Mouse (Mus musculus) intestine, embryonic 14.5 days (tissue): ENCODE measurements around the gene Clcn2. TPM values are rescaled to one million over a fixed set of nuclear protein-coding genes. Genes with fewer than 3 reads are reported as not detected.
A peak's percentile ranks its signal among the peaks of the same experiment; 100 is the strongest.

Experiments used
- ATAC-seq: fragments of 200-750 bp; cut with Nextera tagmentation; replicated peaks from 2 replicates; pipeline ENCODE4 v1.8.0; 2017; ENCODE audit warnings: low read depth, moderate number of reproducible peaks, moderate TSS enrichment, moderate library complexity; ENCODE audit not compliant: low FRiP score, low TSS enrichment
- DNase-seq: peaks from one replicate; pipeline ENCODE4 v3.0.0-alpha.2; 2018; ENCODE audit warnings: low spot score
- H3K27ac ChIP-seq: fragments of 300-500 bp; sonication (generic); 2 replicates; pipeline ENCODE4 v1.5.1; 2014; ENCODE audit warnings: low read depth, mild to moderate bottlenecking, control low read depth
- H3K27me3 ChIP-seq: fragments of 300-500 bp; sonication (generic); replicated peaks from 2 replicates; pipeline ENCODE4 v1.6.1; 2014; ENCODE audit warnings: low read length, control low read depth; ENCODE audit not compliant: control insufficient read depth, insufficient read depth
- H3K36me3 ChIP-seq: fragments of 300-500 bp; sonication (generic); 2 replicates; pipeline ENCODE4 v1.6.1; 2014; ENCODE audit warnings: low read length, control low read depth; ENCODE audit not compliant: control insufficient read depth, insufficient read depth
- H3K4me1 ChIP-seq: fragments of 300-500 bp; sonication (generic); replicated peaks from 2 replicates; pipeline ENCODE4 v1.6.1; 2014; ENCODE audit warnings: low read length, control low read depth, mixed read lengths; ENCODE audit not compliant: control insufficient read depth, insufficient read depth
- H3K4me2 ChIP-seq: fragments of 300-500 bp; sonication (generic); 2 replicates; pipeline ENCODE4 v1.6.1; 2014; ENCODE audit warnings: low read length
- H3K4me3 ChIP-seq: fragments of 300-500 bp; sonication (generic); 2 replicates; pipeline ENCODE4 v1.5.1; 2014; ENCODE audit warnings: low read depth, low read length, control low read depth, mixed read lengths
- H3K9ac ChIP-seq: fragments of 300-500 bp; sonication (generic); 2 replicates; pipeline ENCODE4 v1.6.1; 2014; ENCODE audit warnings: mild to moderate bottlenecking, low read length
- H3K9me3 ChIP-seq: fragments of 300-500 bp; sonication (generic); 2 replicates; pipeline ENCODE4 v1.6.1; 2016; ENCODE audit warnings: low read length, control low read depth; ENCODE audit not compliant: control insufficient read depth
- WGBS: fragments of 180-500 bp; shearing (Covaris S2); extraction: QIAGEN DNeasy Blood & Tissue Kit; methylation state at CpG from one replicate; pipeline ENCODE4 v1.1.7; 2014; 5-methylcytosine and 5-hydroxymethylcytosine counted together
- polyA plus RNA-seq: library from polyadenylated mRNA; unstranded; fragments of >200 nt; fragmentation: Nextera tagmentation; extraction: Ambion mirVana; gene quantifications from 2 replicates; pipeline ENCODE4 v1.2.1, GENCODE M21; 2014

The Clcn2 gene
- polyA plus RNA-seq, 1 experiment from 2014 or later = 15.9 TPM

- peaks cover 54% of the 10 kb centered on the region for H3K36me3 ChIP-seq
- 59% methylated on average over 1 of the region's 1 CpGs for WGBS
- ATAC-seq = no peak
Measured at GRCm38 (mm10) chr16:20691617-20692016, 25.9 kb downstream of the Clcn2 start.

GRCm38 (mm10) chr16:20690774-20691173 lies 26.8 kb downstream of the Clcn2 start:
- H3K27me3 ChIP-seq = no peaks in the 10 kb centered on the region
- H3K9ac ChIP-seq = no peak overlapping the region
- H3K4me3 ChIP-seq = no peak overlapping the region
- H3K27ac ChIP-seq = no peak overlapping the region
- H3K36me3 ChIP-seq = peaks cover 62% of the 10 kb centered on the region
- DNase-seq = no peak
- 87% methylated on average over 3 of the region's 3 CpGs for WGBS
- ATAC-seq = no peak
- no peaks in the 10 kb centered on the region for H3K9me3 ChIP-seq
- H3K4me2 ChIP-seq = no peak overlapping the region
- peaks cover 14% of the 10 kb centered on the region for H3K4me1 ChIP-seq

More at GRCm38 (mm10) chr16:20691617-20692016, 25.9 kb downstream of the Clcn2 start:
- no peaks in the 10 kb centered on the region for H3K9me3 ChIP-seq
- no peak overlapping the region for H3K4me2 ChIP-seq
- H3K27me3 ChIP-seq = no peaks in the 10 kb centered on the region
- H3K4me1 ChIP-seq = peaks cover 15% of the 10 kb centered on the region
- no peak for DNase-seq
- no peak overlapping the region for H3K9ac ChIP-seq
- no peak overlapping the region for H3K4me3 ChIP-seq
- H3K27ac ChIP-seq = no peak overlapping the region

DNA sequence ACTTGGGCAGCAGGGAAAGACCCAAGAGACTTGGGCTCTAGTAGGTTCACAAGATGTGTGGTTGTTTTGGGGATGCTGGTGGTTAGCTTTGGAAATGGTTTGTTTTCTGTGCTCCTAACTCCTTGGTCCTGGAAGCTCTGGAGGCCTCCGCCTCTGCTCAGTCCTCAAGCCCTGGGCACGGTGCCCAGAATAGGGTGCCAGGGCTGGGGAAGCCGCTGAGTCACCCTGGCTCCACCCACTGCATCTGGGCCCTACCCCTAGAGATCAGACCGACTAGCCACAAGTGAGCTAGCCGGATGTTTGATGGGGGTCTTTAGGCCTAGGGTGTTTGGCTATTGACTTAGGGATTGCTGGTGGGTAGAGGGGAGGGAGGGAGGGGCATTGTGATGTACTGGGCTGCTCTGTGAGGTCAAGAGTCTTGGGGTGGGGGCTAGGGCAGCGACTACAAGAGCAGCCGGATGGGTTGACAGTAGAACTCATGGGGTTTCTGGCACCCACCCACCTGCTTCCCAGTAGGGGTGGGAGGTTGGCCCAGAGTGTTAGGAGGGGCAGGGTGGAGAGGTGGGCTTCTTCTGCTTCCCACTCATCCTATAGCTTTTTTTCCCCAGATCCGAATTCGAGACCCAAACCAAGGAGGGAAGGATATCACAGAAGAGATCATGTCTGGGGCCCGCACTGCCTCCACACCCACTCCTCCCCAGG lies 39.4 kb downstream of the Clcn2 start:
- Histone ChIP-seq H3K4me2 (no peak overlapping the region), H3K9me3 (no peaks in the 10 kb centered on the region), H3K4me1 (peaks cover 9% of the 10 kb centered on the region), H3K36me3 (peaks cover 84% of the 10 kb centered on the region), H3K27me3 (no peaks in the 10 kb centered on the region), H3K4me3 (no peak overlapping the region), H3K27ac (no peak overlapping the region), H3K9ac (no peak overlapping the region)
- ATAC-seq = no peak
- no peak for DNase-seq
- 83% methylated on average over 10 of the region's 10 CpGs for WGBS

DNA sequence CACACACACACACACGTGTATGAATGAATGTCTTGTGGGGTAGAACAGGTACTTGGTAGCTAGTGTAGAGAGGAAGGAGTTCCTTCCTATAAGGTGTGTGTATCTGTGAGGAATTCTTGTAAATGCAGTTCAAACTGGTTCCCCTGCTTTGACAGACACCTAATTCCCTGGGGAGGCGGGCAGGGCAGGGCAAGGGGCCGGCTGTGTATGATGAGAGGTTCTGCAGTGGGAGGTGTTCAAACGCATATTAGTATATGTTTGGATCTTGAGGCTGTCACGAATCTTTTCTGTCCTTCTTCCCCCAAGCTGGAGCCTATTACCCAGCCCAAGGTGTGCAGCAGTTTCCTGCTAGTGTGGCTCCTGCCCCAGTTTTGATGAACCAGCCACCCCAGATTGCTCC lies 40.2 kb downstream of the Clcn2 start:
- H3K27ac ChIP-seq = no peak overlapping the region
- H3K4me3 ChIP-seq = no peak overlapping the region
- ATAC-seq (no peak), DNase-seq (no peak)
- H3K9ac ChIP-seq = no peak overlapping the region
- H3K4me2 ChIP-seq = no peak overlapping the region
- H3K36me3 ChIP-seq = peaks cover 76% of the 10 kb centered on the region
- 84% methylated on average over 5 of the region's 5 CpGs for WGBS
- no peaks in the 10 kb centered on the region for H3K9me3 ChIP-seq
- H3K27me3 ChIP-seq = no peaks in the 10 kb centered on the region
- H3K4me1 ChIP-seq = peaks cover 9% of the 10 kb centered on the region

DNA sequence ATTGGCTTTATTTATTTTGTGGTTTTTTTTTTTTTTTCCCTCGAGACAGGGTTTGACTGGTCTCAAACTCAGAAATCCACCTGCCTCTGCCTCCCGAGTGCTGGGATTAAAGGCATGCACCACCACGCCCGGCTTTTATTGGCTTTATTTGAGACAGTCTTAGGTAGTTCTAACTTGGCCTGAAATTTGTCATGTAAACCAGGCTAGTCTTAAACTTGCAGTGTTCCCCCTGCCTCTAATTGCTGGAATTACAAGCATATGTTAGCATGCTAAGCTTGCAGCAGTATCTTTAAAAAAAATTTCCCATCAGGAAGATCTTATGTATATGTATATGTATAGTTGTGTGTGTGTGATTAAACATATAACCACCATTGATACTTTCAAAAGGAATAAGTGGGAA lies 40.8 kb downstream of the Clcn2 start:
- Histone ChIP-seq H3K27me3 (no peaks in the 10 kb centered on the region), H3K36me3 (peaks cover 70% of the 10 kb centered on the region), H3K9me3 (no peaks in the 10 kb centered on the region), H3K4me3 (no peak overlapping the region), H3K9ac (no peak overlapping the region), H3K4me1 (peaks cover 12% of the 10 kb centered on the region), H3K27ac (no peak overlapping the region), H3K4me2 (no peak overlapping the region)
- DNase-seq (no peak), ATAC-seq (no peak)
- WGBS = 78% methylated on average over 4 of the region's 4 CpGs

DNA sequence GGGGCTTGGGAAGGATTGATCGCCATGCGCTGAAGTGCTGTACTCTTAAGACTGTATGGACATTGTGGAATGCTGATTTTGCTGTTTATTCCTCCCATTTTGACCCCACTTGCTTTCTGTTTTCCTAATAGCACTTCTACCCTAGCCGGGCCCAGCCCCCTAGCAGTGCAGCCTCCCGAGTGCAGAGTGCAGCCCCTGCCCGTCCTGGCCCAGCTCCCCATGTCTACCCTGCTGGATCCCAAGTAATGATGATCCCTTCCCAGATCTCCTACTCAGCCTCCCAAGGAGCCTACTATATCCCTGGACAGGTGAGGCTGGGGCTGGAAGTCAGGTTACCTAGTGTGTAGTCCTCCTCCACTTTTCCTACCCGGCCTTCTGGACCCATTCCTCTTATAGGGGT lies 42.3 kb downstream of the Clcn2 start:
- peaks cover 55% of the 10 kb centered on the region for H3K36me3 ChIP-seq
- H3K4me1 ChIP-seq = peaks cover 12% of the 10 kb centered on the region
- no peaks in the 10 kb centered on the region for H3K27me3 ChIP-seq
- H3K27ac ChIP-seq = no peak overlapping the region
- H3K4me3 ChIP-seq = no peak overlapping the region
- no peaks in the 10 kb centered on the region for H3K9me3 ChIP-seq
- 94% methylated on average over 6 of the region's 6 CpGs for WGBS
- ATAC-seq = no peak
- no peak for DNase-seq
- H3K4me2 ChIP-seq = no peak overlapping the region
- H3K9ac ChIP-seq = no peak overlapping the region

DNA sequence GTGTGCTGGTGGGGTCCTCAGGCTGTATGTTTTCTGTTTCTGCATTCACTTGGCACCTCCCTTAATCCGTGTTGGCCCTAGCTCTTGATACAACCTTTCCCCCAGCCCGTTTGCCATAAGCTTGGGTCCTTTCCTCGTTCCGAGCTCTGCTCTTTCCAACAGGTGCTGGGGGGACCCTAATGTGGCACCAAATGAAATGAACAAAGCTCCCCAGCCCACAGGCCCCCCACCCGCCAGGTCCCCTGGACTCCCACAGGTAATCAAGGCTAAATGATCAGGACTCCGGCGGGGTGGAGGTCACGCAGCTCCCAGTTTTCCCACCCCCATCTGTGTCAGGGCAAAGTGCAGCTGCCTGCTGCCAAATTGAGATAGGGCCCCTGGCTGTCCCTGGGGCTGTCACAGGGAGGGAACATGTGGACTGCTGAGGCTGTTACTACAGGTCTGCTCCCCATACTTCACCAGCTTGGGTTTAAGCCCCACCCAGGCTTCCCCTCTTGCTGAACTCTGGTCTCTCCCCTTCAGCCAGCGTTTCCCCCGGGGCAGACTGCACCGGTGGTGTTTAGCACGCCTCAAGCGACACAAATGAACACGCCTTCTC lies 43.7 kb downstream of the Clcn2 start:
- Histone ChIP-seq H3K4me3 (peak overlapping the region; percentile 79), H3K4me2 (peak overlapping the region; percentile 67), H3K4me1 (peaks cover 12% of the 10 kb centered on the region), H3K9me3 (no peaks in the 10 kb centered on the region), H3K27me3 (no peaks in the 10 kb centered on the region), H3K9ac (peak overlapping the region; percentile 91), H3K36me3 (peaks cover 41% of the 10 kb centered on the region), H3K27ac (peak overlapping the region; percentile 92)
- WGBS = 4% methylated on average over 14 of the region's 14 CpGs
- DNase-seq (peak; percentile 72), ATAC-seq (0 out of 2 replicates have a peak, but pooled peaks have one; percentile 16)

DNA sequence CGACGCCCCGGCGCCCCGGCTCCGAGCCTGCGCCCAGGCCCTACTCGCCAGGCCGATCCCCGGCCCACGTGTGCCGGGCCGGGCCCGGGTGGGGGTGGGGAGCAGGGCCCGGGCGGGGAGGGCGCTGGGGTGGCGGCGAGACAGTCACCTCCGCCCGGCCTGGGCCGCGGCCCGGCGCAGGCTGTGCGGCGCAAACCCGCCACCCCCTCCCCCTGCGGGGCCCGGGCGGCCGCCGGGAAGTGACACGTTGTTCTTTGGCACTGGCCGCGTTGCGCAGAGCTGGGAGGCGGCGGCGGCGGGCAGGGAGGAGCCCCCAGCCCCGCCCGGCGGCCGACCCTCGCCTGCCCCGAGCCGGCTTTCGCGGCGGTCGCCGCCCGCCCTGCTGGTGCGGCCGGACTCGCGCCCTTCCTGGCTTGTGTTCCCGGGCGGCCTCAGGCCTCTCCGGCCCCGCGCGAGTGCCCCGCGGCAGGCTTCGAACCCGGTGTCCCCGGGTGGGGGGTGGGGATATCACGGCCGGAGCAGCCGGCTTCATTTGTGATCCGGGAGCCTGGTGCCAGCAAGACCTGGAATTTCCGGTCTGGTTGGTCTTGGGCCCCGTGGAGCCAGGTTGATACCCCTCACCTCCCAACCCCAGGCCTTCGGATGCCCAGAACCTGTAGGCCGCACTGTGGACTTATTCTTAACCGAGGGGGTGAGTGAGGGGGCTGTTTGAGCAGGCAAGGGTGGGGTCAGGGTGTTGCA lies 44.4 kb downstream of the Clcn2 start:
- ATAC-seq (peak; percentile 9), DNase-seq (peak; percentile 73)
- peak overlapping the region; percentile 92 for H3K27ac ChIP-seq
- peak overlapping the region; percentile 67 for H3K4me2 ChIP-seq
- H3K36me3 ChIP-seq = peaks cover 34% of the 10 kb centered on the region
- H3K9me3 ChIP-seq = no peaks in the 10 kb centered on the region
- no peaks in the 10 kb centered on the region for H3K27me3 ChIP-seq
- H3K9ac ChIP-seq = peak overlapping the region; percentile 91
- WGBS = under 1% methylated on average over 51 of the region's 78 CpGs
- peaks cover 12% of the 10 kb centered on the region for H3K4me1 ChIP-seq
- H3K4me3 ChIP-seq = peak overlapping the region; percentile 79
